Mouse (Mus musculus) heart, postnatal 14 days (tissue): ENCODE measurements around the gene Rbfox3. TPM values are rescaled to one million over a fixed set of nuclear protein-coding genes. Genes with fewer than 3 reads are reported as not detected.

Experiments
- DNase-seq, 2 experiments: peaks; one replicate each; pipeline ENCODE4 v3.0.0; 2021 to 2022
- intact Hi-C: fragments of 180-260 bp; cut with DNase I; formaldehyde crosslinking; loops from one replicate; pipeline ENCODE4 v1.15.1; 2025
- total RNA-seq, 2 experiments: library from RNA; stranded (reverse); gene quantifications; 2 replicates each; pipeline ENCODE4 v1.2.3; 2021

The Rbfox3 gene
- total RNA-seq, 2 experiments from 2014 or later: 0.12 to 0.29 TPM

- intact Hi-C loops: loop anchor here (10.0 kb wide), 1 partner anchor 334 kb away; no protein-coding TSS in a partner anchor
- no peak for DNase-seq
These were observed 270.7 kb downstream of the Rbfox3 start for GRCm38 (mm10) chr11:118640706-118641105.

GRCm38 (mm10) chr11:118637718-118638117, 273.7 kb downstream of the Rbfox3 start:
- intact Hi-C loops: no loop called here

GRCm38 (mm10) chr11:118634647-118635046, 276.8 kb downstream of the Rbfox3 start:
- intact Hi-C loops: no loop called here
- DNase-seq: peak; percentile 9 to 26

More at GRCm38 (mm10) chr11:118637718-118638117, 273.7 kb downstream of the Rbfox3 start:
- no peak for DNase-seq

DNA sequence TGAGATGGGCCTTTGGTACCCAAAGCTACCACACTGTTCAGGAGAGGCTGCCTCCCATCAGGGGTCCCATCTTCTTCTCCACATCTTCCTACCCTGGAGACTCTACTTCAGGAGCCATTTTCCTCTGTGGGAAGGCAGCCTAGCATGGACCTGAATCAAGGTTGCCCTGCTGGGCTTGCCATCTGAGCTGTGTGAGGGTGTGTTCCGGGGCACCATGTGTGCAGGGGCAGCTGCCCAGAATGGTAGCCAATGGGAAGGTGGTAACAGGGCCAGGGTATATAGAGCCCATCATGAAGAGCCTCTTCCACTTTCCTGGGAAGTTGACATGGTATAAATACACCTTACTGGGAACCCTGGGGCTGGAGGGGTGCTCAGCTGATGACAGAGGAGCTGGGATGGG, 281.7 kb downstream of the Rbfox3 start:
- intact Hi-C loops: no loop called here
- no peak for DNase-seq

DNA sequence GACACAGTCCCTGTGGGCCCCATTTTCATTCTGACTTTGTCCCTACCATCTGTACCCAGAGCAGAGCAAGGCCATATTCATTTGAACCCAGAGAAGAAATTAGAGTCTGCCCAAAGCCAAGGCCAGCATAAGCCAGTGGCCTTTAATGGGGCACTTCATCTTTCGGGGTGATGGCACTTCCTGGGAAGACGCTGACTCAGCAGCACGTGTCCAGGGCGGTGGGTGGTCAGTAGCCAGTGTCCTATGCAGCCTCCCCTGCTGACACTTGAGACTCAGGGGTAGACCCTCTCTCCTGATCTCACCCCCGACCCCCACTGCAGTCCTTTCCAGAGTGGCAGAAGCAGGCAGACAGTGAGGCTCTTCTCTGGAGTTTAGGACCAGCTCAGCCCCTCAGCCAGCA, 283.9 kb downstream of the Rbfox3 start:
- DNase-seq: no peak
- intact Hi-C loops: no loop called here

DNA sequence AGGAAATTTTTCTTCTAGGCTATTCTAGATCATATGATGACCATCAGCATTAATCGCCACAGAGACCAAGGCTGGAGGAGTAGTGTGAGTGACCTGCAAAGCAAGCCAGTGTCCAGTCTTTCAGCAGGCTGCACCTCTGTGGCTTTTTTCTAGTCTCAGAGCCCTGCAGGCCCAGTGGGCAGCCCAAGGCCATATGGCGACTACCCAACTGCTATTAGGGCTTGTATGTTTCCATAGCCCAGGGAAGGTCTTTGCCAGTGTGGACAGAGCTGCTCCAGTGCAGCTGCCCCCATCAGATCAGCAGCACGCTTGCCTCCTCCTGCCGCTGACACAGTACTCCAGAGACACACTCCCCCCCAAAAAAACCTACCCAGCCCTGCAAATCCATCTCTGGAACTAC, 290.5 kb downstream of the Rbfox3 start:
- intact Hi-C loops: no loop called here
- DNase-seq: no peak

GRCm38 (mm10) chr11:118614126-118614525, 297.3 kb downstream of the Rbfox3 start:
- DNase-seq: no peak
- intact Hi-C loops: no loop called here

DNA sequence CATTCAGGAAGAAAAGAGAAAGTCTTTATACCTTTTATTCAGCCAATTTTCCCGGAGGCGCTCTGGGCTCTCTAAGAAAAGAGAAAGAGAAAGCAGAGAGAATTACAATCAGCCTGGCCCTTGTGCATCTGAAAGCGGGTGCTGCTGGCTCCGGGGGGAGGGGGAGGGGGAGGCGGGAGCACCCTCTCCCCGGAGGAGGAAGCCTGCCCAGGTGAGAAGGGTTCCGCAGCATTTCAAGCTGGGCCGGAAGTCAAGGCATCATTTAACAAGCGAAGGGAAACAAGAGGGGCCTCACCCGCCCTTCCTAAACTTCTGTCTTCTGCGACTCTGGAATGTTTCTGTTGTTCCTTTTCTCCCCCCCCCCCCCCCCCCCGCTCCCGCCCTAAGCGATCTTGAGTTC, 301.3 kb downstream of the Rbfox3 start:
- intact Hi-C loops: no loop called here
- DNase-seq: no peak

DNA sequence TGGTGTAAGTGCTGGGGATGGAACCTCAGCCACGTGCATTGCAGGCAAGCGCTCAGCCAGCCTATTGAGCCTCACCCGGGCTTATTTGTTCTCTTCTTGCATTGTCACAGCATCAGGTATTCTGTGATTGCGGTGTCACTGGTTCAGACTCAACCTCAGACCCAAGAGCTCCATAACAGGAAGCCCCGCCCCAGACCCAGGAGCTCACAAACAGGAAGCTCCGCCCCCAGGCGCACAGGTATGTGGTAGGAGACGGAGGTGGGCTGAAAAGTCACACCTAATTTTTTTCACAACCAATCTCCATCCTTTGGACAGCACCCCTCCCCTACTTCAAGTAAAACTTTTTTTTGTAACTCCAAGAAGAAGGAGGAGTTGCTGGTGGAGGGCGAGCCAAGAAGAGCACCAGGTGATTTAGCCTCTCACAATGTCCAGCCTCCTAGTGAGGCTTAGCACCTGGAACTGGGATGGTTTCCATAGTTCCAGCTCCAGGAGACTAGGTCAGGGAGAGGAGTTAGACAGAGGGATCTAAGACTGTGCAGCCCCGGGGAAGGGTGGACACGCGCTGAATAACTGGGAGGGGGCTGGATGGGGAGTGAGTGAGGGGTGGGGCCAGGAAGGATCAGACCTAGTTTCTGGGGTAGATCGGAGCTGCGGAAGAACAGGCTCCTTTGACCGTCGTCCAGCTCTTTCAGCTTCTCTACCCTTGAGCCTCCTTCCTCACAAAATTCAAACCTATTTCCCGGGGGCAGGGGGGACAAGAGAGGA, 302.0 kb downstream of the Rbfox3 start:
- intact Hi-C loops: no loop called here
- no peak for DNase-seq

DNA sequence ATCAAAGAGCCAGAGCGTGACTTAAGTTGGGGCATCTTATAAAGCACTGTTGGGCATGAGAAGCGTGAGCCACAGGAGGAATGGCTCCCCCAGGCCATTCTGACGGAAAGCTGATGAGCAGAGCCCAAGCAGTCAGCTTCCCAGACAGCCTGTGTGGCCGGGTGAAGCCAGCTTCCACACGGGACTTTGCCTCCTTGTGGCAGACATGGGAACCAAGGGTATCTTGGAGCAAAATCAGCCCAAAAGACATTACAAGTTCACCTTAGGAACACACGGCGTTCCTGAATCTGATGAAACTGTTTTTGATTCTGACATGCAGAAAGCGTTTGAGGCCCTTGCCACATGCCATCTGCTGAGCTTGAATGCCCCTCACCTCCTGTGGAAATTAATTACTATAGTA, 303.5 kb downstream of the Rbfox3 start:
- no peak for DNase-seq
- intact Hi-C loops: no loop called here

GRCm38 (mm10) chr11:118605570-118605969, 305.8 kb downstream of the Rbfox3 start:
- intact Hi-C loops: no loop called here
- DNase-seq: no peak

DNA sequence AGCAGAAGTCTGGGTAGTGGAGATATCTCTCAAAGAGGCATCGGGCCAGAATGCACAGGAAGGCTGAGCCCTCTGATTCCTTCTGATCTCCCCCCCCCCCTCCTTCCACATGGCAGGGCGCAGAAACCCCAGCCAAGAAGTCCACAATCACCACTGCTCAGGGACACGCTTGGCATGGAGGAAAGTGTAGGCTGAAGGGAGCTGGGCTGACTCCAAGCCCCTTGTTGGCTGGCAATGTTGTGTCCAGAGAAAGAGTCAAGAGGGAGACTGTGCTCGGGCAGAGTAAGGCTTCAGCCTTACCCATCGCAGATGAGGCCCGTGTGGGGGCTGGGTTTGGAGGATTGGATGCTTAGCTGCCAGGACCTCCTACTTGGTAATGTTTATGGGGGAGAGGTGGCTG, 307.2 kb downstream of the Rbfox3 start:
- no peak for DNase-seq
- intact Hi-C loops: no loop called here

GRCm38 (mm10) chr11:118603126-118603525, 308.3 kb downstream of the Rbfox3 start:
- intact Hi-C loops: no loop called here
- DNase-seq: peak; percentile 42 to 47

- intact Hi-C loops: no loop called here
- no peak for DNase-seq
These were observed 309.9 kb downstream of the Rbfox3 start for GRCm38 (mm10) chr11:118601484-118601883.

DNA sequence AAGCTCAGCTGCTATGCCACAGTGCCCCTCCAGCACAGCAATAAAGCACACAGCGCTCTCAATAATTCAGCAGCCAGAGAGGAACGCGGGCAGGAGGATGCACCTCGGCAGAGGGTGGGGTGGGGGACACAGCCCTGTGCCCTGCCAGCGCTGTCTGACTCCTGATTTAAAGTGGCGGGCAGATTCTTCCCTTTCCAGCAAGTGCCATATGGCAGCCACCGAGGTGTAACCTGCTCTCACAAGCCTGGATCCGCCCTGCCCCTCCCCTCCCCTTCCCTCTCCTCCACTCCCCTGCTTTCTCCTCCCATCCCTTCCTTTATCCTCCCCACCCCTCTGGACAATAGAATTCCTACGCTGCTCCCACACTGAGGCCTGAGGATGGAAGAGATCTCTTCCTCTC, 311.2 kb downstream of the Rbfox3 start:
- DNase-seq: no peak
- intact Hi-C loops: no loop called here

GRCm38 (mm10) chr11:118598726-118599125, 312.7 kb downstream of the Rbfox3 start:
- intact Hi-C loops: no loop called here
- DNase-seq: no peak

- peak; percentile 83 to 89 for DNase-seq
- intact Hi-C loops: no loop called here
These were observed 326.6 kb downstream of the Rbfox3 start for GRCm38 (mm10) chr11:118584826-118585225.

GRCm38 (mm10) chr11:118583989-118584388, 327.4 kb downstream of the Rbfox3 start:
- no peak for DNase-seq
- intact Hi-C loops: no loop called here

DNA sequence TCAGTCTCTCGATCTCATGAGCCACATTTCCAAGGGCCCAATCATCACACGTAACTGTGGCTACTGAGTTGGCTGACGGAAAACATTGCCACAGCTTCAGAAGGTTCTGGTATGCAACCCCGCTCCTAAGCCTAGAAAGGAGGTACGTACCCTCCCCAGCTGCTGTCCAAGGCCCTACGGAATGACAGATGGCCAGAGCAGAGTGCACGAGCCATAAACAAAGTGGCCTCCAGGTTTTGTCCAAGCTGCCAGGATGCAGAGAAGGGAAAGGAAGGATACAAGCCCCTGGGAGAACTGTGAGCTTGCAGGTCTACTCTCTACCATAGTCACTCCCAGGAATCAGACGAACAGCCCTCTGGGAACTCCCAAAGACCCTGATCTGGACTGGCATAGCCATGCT, 327.8 kb downstream of the Rbfox3 start:
- DNase-seq: no peak
- intact Hi-C loops: no loop called here

- DNase-seq: no peak
- intact Hi-C loops: no loop called here
These were observed 330.4 kb downstream of the Rbfox3 start for GRCm38 (mm10) chr11:118581019-118581418.

GRCm38 (mm10) chr11:118579622-118580021, 331.8 kb downstream of the Rbfox3 start:
- no peak for DNase-seq
- intact Hi-C loops: no loop called here

GRCm38 (mm10) chr11:118577271-118577670, 334.1 kb downstream of the Rbfox3 start:
- intact Hi-C loops: no loop called here
- DNase-seq: no peak

GRCm38 (mm10) chr11:118576611-118577010, 334.8 kb downstream of the Rbfox3 start:
- DNase-seq: no peak
- intact Hi-C loops: no loop called here
